ENCODE assay signal across 22 mouse cellular contexts in genomic region chr11:79041908-79042430, GRCm38 (mm10). TPM values are rescaled to one million over a fixed set of nuclear protein-coding genes. Genes with fewer than 3 reads are reported as not detected.
A peak's percentile ranks its signal among the peaks of the same experiment; 100 is the strongest.
DNase-seq lines count a peak whose midpoint lies in the region; ATAC-seq and TF ChIP-seq lines count a peak whose summit lies in the region.
"Had no signal": no experiment of that assay in that cellular context is flagged by ENCODE, and none has a peak within 500 bp of the region (broad histone marks: within the 10 kb centered on the region; RNA-seq: fewer than 3 reads in every experiment).

No protein-coding gene starts in this region.

- 43% methylated on average over 14 of the region's 14 CpGs for WGBS in hindbrain, embryonic 11.5 days
- 42% methylated on average over 14 of the region's 14 CpGs for WGBS in hindbrain, postnatal 0 days
- 45% methylated on average over 14 of the region's 14 CpGs for WGBS in thymus, adult 2 months
- 86% methylated on average over 14 of the region's 14 CpGs for WGBS in intestine, postnatal 0 days

- no peak overlapping the region for H3K4me3 ChIP-seq in hindbrain, embryonic 11.5 days (ENCODE audit: low read depth, low read length)
- H3K4me3 ChIP-seq in hindbrain, postnatal 0 days (ENCODE audit: low read length): no peak overlapping the region
- H3K4me3 ChIP-seq in thymus, adult 2 months (ENCODE audit: control insufficient read depth, insufficient read depth, low read length): no peak overlapping the region
- no peak overlapping the region for H3K4me3 ChIP-seq in intestine, postnatal 0 days (ENCODE audit: low read depth, low read length)
- H3K4me3 ChIP-seq: forebrain, embryonic 12.5 days; heart, embryonic 12.5 days; intestine, embryonic 15.5 days; left cerebral cortex, adult 2 months; liver, embryonic 13.5 days; neural tube, embryonic 13.5 days had no signal

- no peaks in the 10 kb centered on the region for H3K9me3 ChIP-seq in hindbrain, embryonic 11.5 days (ENCODE audit: control insufficient read depth, low read length)
- no peaks in the 10 kb centered on the region for H3K9me3 ChIP-seq in hindbrain, postnatal 0 days (ENCODE audit: low read length)
- H3K9me3 ChIP-seq in intestine, postnatal 0 days (ENCODE audit: control insufficient read depth): no peaks in the 10 kb centered on the region
- H3K9me3 ChIP-seq: forebrain, embryonic 12.5 days; heart, embryonic 12.5 days; intestine, embryonic 15.5 days; liver, embryonic 13.5 days; neural tube, embryonic 13.5 days had no signal

- no peaks in the 10 kb centered on the region for H3K36me3 ChIP-seq in hindbrain, embryonic 11.5 days (ENCODE audit: control insufficient read depth, insufficient read depth, low read length)
- H3K36me3 ChIP-seq in hindbrain, postnatal 0 days (ENCODE audit: insufficient read depth, low read length): no peaks in the 10 kb centered on the region
- no peaks in the 10 kb centered on the region for H3K36me3 ChIP-seq in thymus, adult 2 months (ENCODE audit: control insufficient read depth, insufficient read depth, low read length)
- peaks cover 86% of the 10 kb centered on the region for H3K36me3 ChIP-seq in intestine, postnatal 0 days (ENCODE audit: control insufficient read depth, insufficient read depth)

- no peak for DNase-seq in hindbrain, embryonic 11.5 days (ENCODE audit: low spot score)
- no peak for DNase-seq in hindbrain, postnatal 0 days (ENCODE audit: low spot score)
- DNase-seq in thymus, postnatal 4 days: peak; percentile 57
- no peak for DNase-seq in thymus, adult 2 months
- peak; percentile 51 for DNase-seq in lung, postnatal 36 days
- no peak for DNase-seq in adrenal gland, postnatal 14 days
- DNase-seq: B cell, adult 2 months; cerebellum, postnatal 10 days; embryo, embryonic 11 days; gastrocnemius, postnatal 25 days; heart, postnatal 36 days; liver, embryonic 13.5 days had no signal

- TF ChIP-seq POLR2A in thymus, adult 2 months (IDR thresholded peaks at IDR 0.05; ENCODE audit: control insufficient read depth, extremely low read depth, insufficient read depth, low read length, poor library complexity): no peak

- peak overlapping the region; percentile 7; the same call in 1 of the 2 replicates for H3K9ac ChIP-seq in hindbrain, embryonic 11.5 days (ENCODE audit: low read depth, low read length)
- no peak overlapping the region for H3K9ac ChIP-seq in hindbrain, postnatal 0 days (replicated peaks; ENCODE audit: low read length)
- no peak overlapping the region for H3K9ac ChIP-seq in intestine, postnatal 0 days (ENCODE audit: low read depth, low read length)
- H3K9ac ChIP-seq: forebrain, embryonic 12.5 days; heart, embryonic 12.5 days; intestine, embryonic 15.5 days; liver, embryonic 13.5 days; neural tube, embryonic 13.5 days had no signal

- no peaks in the 10 kb centered on the region; the same call in 1 of the 2 replicates for H3K4me1 ChIP-seq in hindbrain, embryonic 11.5 days (replicated peaks; ENCODE audit: control insufficient read depth, insufficient read depth, low read length)
- H3K4me1 ChIP-seq in hindbrain, postnatal 0 days (ENCODE audit: insufficient read depth, low read length): no peaks in the 10 kb centered on the region
- peaks cover 6% of the 10 kb centered on the region for H3K4me1 ChIP-seq in thymus, adult 2 months (replicated peaks; ENCODE audit: control insufficient read depth, insufficient read depth, low read length)
- no peaks in the 10 kb centered on the region for H3K4me1 ChIP-seq in intestine, postnatal 0 days (replicated peaks; ENCODE audit: control insufficient read depth, insufficient read depth, low read length)

- ATAC-seq in hindbrain, embryonic 11.5 days (ENCODE audit: low FRiP score): no peak
- no peak for ATAC-seq in hindbrain, postnatal 0 days
- ATAC-seq in intestine, postnatal 0 days: no peak
- ATAC-seq: intestine, embryonic 15.5 days; Patski had no signal

- H3K27ac ChIP-seq in hindbrain, embryonic 11.5 days (ENCODE audit: low read depth, low read length): no peak overlapping the region
- no peak overlapping the region for H3K27ac ChIP-seq in hindbrain, postnatal 0 days
- H3K27ac ChIP-seq in thymus, adult 2 months (ENCODE audit: control insufficient read depth, insufficient read depth, low read length): no peak overlapping the region
- no peak overlapping the region for H3K27ac ChIP-seq in intestine, postnatal 0 days (ENCODE audit: low read depth, low read length)
- H3K27ac ChIP-seq: forebrain, embryonic 12.5 days; intestine, embryonic 15.5 days; kidney, postnatal 0 days; left cerebral cortex, adult 2 months; liver, embryonic 13.5 days; macrophage; neural tube, embryonic 13.5 days; stomach, postnatal 0 days had no signal

- no peaks in the 10 kb centered on the region for H3K27me3 ChIP-seq in hindbrain, embryonic 11.5 days (ENCODE audit: control insufficient read depth, insufficient read depth, low read length)
- H3K27me3 ChIP-seq in hindbrain, postnatal 0 days (ENCODE audit: insufficient read depth, low read length): no peaks in the 10 kb centered on the region
- no peaks in the 10 kb centered on the region for H3K27me3 ChIP-seq in thymus, adult 2 months (ENCODE audit: control insufficient read depth, insufficient read depth, low read length)
- no peaks in the 10 kb centered on the region for H3K27me3 ChIP-seq in intestine, postnatal 0 days (replicated peaks; ENCODE audit: control insufficient read depth, insufficient read depth, low read length)
- H3K27me3 ChIP-seq: forebrain, embryonic 12.5 days; heart, embryonic 12.5 days; intestine, embryonic 15.5 days; liver, embryonic 13.5 days; neural tube, embryonic 13.5 days; Patski had no signal

- H3K4me2 ChIP-seq in hindbrain, embryonic 11.5 days (replicated peaks; ENCODE audit: low read depth, low read length): no peak overlapping the region
- H3K4me2 ChIP-seq in hindbrain, postnatal 0 days (ENCODE audit: low read depth, low read length): no peak overlapping the region
- H3K4me2 ChIP-seq in intestine, postnatal 0 days (replicated peaks; ENCODE audit: low read depth): no peak overlapping the region
- H3K4me2 ChIP-seq: forebrain, embryonic 12.5 days; heart, embryonic 12.5 days; intestine, embryonic 15.5 days; liver, embryonic 13.5 days; neural tube, embryonic 13.5 days had no signal

- no peak for TF ChIP-seq CTCF in hindbrain, postnatal 0 days (IDR thresholded peaks at IDR 0.05; ENCODE audit: low read depth)
- TF ChIP-seq CTCF in thymus, adult 2 months (IDR thresholded peaks at IDR 0.05; ENCODE audit: borderline replicate concordance, control insufficient read depth, extremely low read depth, insufficient read depth, low read length, poor library complexity): no peak
- no peak for TF ChIP-seq CTCF in intestine, postnatal 0 days (IDR thresholded peaks at IDR 0.05; ENCODE audit: low read depth)

RNA-seq across cellular contexts. Expression of gene Lgals9, which starts 57.2 kb away (rescaled TPM):
- 6.8 and 7.7 TPM in 2 replicates for polyA plus RNA-seq in hindbrain, embryonic 11.5 days (2014; fragmentation: Nextera tagmentation; extraction: Ambion mirVana)
- total RNA-seq in hindbrain, postnatal 0 days (2014; rRNA removed): 19.0 and 21.8 TPM in 2 replicates
- 23.3 and 24.0 TPM in 2 replicates for polyA plus RNA-seq in hindbrain, postnatal 0 days (2015; fragmentation: Nextera tagmentation; extraction: Ambion mirVana)
- 589 and 601 TPM in 2 replicates for polyA plus RNA-seq in thymus, adult 2 months (2012; rRNA removed)
- 526 and 586 TPM in 2 replicates for polyA plus RNA-seq in intestine, postnatal 0 days (2015; fragmentation: Nextera tagmentation; extraction: Ambion mirVana)
- 39.8 and 79.2 TPM in 2 replicates for total RNA-seq in adrenal gland, postnatal 14 days (2021)

Comparison
In these comparisons a context has a peak if more than half of its experiments do, and no peak if none do; other contexts are left out.
1. DNase-seq: peak in thymus, postnatal 4 days (single experiment) and lung, postnatal 36 days (single experiment); none in hindbrain, embryonic 11.5 days (single experiment), hindbrain, postnatal 0 days (single experiment), thymus, adult 2 months (single experiment) and adrenal gland, postnatal 14 days (single experiment).
2. RNA of gene Lgals9, which starts 57.2 kb away (polyA plus RNA-seq): 589 to 601 TPM in thymus, adult 2 months and 526 to 586 TPM in intestine, postnatal 0 days; 23.3 to 24.0 TPM in hindbrain, postnatal 0 days and 6.8 to 7.7 TPM in hindbrain, embryonic 11.5 days; every median in the first group is over 10 times any median in the second.